Mouse (Mus musculus) cortical plate, adult 2 months (tissue): ENCODE results near the gene Tbc1d5. TPM values are rescaled to one million over a fixed set of nuclear protein-coding genes. Genes with fewer than 3 reads are reported as not detected.

Source experiments
- H3K27ac ChIP-seq: fragments of 200-500 bp; 2 replicates; pipeline ENCODE4 v1.5.1; 2012; ENCODE audit warnings: low read length, control low read depth, inconsistent platforms; ENCODE audit not compliant: insufficient read depth
- H3K4me1 ChIP-seq: fragments of 200-500 bp; 2 replicates; pipeline ENCODE4 v1.6.1; 2011; ENCODE audit warnings: low read length; ENCODE audit not compliant: control insufficient read depth, insufficient read depth
- H3K4me3 ChIP-seq: fragments of 200-500 bp; 2 replicates; pipeline ENCODE4 v1.5.1; 2011; ENCODE audit warnings: mild to moderate bottlenecking, low read length, control low read depth; ENCODE audit not compliant: insufficient read depth
- CTCF ChIP-seq: fragments of 200-500 bp; IDR thresholded peaks from 2 replicates; pipeline ENCODE4 v1.5.1; 2011; ENCODE audit warnings: mild to moderate bottlenecking, control low read depth, low read length; ENCODE audit not compliant: insufficient read depth; ENCODE audit errors: extremely low read depth
- POLR2A ChIP-seq: fragments of 200-500 bp; IDR thresholded peaks from 2 replicates; pipeline ENCODE4 v1.6.1; 2011; ENCODE audit warnings: mild to moderate bottlenecking, low read length, control low read depth; ENCODE audit not compliant: insufficient read depth; ENCODE audit errors: extremely low read depth
- polyA plus RNA-seq: library from polyadenylated mRNA; depleted of rRNA; stranded (reverse); fragments of >200 nt; gene quantifications from 2 replicates; pipeline ENCODE4 v1.2.3, GENCODE M21; 2012

Tbc1d5 gene
- polyA plus RNA-seq, 1 experiment: 23.0 TPM

DNA sequence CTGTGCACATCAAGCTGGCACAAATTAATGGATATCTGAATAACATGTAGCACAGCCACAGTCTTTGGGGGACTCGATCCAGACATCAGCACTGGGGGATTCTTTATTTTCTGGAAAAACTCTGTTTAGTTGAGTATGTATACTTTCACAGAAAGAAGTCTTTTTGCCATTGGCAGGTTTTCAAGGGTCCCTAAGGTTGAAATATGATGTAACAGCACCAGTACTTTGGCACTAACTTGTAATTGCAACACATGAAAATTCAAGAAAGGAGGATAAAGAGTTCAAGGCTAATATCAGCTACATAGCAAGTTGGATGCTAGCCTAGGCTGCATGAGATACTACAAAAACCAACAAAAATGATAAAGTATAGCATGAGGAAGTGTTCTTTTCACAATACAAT lies 12.2 kb upstream of the Tbc1d5 start:
- no peaks in the 10 kb centered on the region for H3K4me1 ChIP-seq
- no peak overlapping the region for H3K27ac ChIP-seq
- TF ChIP-seq POLR2A (no peak), CTCF (no peak)

DNA sequence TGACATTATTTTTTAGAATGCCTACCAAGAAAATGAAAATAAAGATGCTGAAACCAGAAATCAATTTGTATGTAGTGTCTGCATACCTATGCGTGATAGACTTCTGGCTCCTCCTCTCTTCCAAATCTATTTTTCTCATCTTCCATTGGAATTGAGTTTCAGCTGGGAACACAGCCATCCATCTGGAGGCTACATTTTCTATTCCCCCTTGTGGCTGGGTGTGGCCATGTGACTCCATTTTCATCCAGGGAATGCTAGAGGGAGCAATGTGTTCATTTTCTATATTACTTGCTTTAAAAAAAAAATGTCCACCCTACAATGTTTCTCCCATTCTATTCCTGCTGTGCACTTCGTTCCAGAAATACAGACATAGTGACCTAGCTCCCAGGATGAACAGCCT lies 3.6 kb upstream of the Tbc1d5 start:
- H3K4me3 ChIP-seq: no peak overlapping the region
- peaks cover 3% of the 10 kb centered on the region; the same call in 1 of the 2 replicates for H3K4me1 ChIP-seq
- H3K27ac ChIP-seq: no peak overlapping the region; the same call in 1 of the 2 replicates
- TF ChIP-seq CTCF (no peak), POLR2A (no peak)

More for the DNA sequence above, 12.2 kb upstream of the Tbc1d5 start:
- no peak overlapping the region for H3K4me3 ChIP-seq

- TF ChIP-seq POLR2A (peak; percentile 46; the same call in 1 of the 2 replicates), CTCF (no peak)
- Histone ChIP-seq H3K4me1 (peaks cover 4% of the 10 kb centered on the region; the same call in 1 of the 2 replicates), H3K27ac (peak overlapping the region; percentile 98), H3K4me3 (peak overlapping the region; percentile 62)
Measured at GRCm38 (mm10) chr17:51178491-51179194, 509 bp downstream of the Tbc1d5 start.

DNA sequence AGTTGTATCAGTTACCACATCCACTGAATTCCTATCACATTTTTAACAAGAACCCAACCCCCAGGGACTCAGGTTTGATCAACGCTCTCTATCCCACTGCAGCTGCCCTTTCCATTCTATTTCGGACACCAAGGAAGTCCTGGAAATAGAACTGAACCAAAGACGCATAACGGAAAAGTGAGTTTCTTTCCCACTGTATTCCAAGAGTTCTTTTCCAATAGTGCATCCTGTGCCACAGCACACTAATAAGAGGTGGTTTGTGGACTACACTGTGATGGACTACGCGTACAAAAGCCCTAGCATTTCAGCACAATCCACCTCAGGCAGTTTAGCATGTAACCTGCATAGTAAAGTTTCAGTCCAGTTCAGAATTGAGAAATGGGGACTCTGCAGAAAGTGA lies 1.2 kb downstream of the Tbc1d5 start:
- Histone ChIP-seq H3K4me3 (peak overlapping the region; percentile 62), H3K4me1 (peaks cover 4% of the 10 kb centered on the region; the same call in 1 of the 2 replicates), H3K27ac (peak overlapping the region; percentile 98; the same call in 1 of the 2 replicates)
- no peak for TF ChIP-seq POLR2A
- TF ChIP-seq CTCF: no peak

GRCm38 (mm10) chr17:51172332-51172731 lies 6.8 kb downstream of the Tbc1d5 start:
- H3K4me1 ChIP-seq: no peaks in the 10 kb centered on the region
- TF ChIP-seq CTCF (no peak), POLR2A (no peak)
- no peak overlapping the region for H3K4me3 ChIP-seq
- no peak overlapping the region for H3K27ac ChIP-seq

DNA sequence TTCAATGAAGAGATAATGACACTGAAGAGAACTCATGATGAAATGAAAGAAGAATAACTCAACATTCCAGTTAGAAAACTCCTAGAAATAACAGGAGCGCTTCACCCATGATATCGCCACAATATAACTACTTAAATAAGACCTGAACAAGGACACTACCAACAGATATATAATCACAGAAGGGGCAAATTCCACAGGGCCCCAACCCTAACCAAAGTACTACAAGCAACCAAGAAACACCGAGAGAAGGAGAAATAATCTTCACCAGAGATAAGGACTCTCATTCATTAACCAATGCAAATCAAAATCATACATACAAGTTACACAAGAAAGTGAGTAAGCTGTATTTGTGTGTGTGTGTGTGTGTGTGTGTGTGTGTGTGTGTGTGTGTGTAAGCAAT lies 7.6 kb downstream of the Tbc1d5 start:
- Histone ChIP-seq H3K4me1 (no peaks in the 10 kb centered on the region), H3K27ac (no peak overlapping the region), H3K4me3 (no peak overlapping the region)
- TF ChIP-seq POLR2A: no peak

- TF ChIP-seq POLR2A: no peak
- no peak for TF ChIP-seq CTCF
- H3K4me1 ChIP-seq: no peaks in the 10 kb centered on the region
- H3K4me3 ChIP-seq: no peak overlapping the region
- H3K27ac ChIP-seq: no peak overlapping the region
Measured at GRCm38 (mm10) chr17:51169911-51170310, 9.2 kb downstream of the Tbc1d5 start.

DNA sequence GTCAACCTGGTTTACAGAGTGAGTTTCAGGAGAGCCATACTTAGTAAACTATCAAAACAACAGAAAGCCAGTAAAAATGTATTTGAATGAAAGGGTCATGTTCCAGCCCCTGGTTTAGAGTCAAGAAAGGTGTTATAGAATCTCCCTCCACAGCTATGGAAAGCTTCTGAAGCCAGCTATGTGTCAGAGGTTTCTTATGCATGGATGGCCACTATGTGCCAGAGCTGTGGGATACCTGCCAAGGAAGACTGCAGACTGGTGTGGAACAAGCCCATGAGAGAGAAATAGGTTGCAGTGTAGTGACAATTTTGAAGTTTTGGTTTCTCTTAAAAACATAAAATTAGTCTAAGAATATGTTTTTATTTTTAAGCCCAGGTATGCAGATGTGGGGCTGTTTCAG lies 16.8 kb downstream of the Tbc1d5 start:
- no peaks in the 10 kb centered on the region for H3K4me1 ChIP-seq
- no peak overlapping the region for H3K27ac ChIP-seq
- no peak overlapping the region for H3K4me3 ChIP-seq
- TF ChIP-seq POLR2A (no peak), CTCF (no peak)

DNA sequence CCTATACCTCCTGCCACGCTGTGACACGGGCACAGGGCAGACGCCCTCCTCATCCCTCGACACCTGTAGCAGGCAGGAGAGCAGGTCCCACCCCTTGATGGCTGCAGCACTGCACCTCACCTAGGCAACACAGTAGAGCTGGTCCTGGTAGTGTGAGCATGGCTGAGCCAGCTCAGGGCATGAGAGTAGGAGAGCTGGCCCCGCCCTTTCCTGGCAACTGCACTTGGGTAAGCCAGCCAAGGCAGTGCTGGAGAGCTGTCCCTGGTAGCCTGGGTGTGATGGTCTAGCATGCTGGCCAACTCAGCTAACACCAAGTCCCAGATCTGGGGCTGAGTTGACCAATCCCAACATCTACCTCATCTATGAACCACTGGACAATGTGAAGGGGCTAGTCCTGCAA lies 19.9 kb downstream of the Tbc1d5 start:
- Histone ChIP-seq H3K4me3 (no peak overlapping the region), H3K4me1 (no peaks in the 10 kb centered on the region), H3K27ac (no peak overlapping the region)
- TF ChIP-seq CTCF (no peak), POLR2A (no peak)

DNA sequence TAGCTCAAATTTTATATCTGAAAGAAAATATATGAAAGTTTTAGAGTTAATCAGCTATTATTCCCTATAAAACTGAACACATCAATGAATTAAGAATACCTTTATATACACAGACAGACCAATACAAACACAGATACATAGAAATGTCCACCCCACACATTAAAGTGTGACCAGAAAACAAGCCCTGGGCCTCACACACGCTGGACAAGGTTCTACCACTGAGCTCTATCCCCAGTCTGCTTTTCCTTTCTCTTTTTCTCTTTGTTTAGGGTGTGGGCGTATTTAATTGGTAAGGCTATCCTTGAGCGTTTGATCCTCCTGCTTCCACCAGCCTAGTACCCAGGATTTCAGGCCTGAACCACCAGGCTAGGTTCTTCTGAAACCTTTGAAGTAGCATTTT lies 28.2 kb downstream of the Tbc1d5 start:
- Histone ChIP-seq H3K27ac (no peak overlapping the region), H3K4me1 (no peaks in the 10 kb centered on the region), H3K4me3 (no peak overlapping the region)
- TF ChIP-seq POLR2A (no peak), CTCF (no peak)
